16 mouse cellular contexts compared by ENCODE assay signal in the genomic region with DNA sequence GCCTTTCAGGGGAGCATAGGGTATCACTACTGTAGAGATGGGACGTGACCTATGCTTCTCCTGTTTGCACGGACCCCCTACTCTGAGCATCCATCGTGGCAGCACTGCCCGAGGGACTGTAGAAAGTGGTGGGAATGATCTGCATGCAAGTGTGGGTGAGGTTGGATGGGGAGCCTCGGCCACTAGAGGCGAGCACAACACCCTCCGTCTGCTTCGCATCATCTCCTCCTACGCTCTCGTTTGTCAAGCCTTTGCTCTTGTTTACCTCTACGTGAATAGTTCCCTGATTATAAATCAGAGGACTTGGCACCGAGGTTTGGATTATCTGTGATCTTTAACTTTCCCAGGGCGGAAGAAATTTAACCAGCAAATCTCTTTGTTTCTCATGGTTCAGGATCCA.
DNase-seq lines count a peak whose midpoint lies in the region; ATAC-seq lines count a peak whose summit lies in the region.
"Had no signal": no experiment of that assay in that cellular context is flagged by ENCODE, and none has a peak within 500 bp of the region (broad histone marks: within the 10 kb centered on the region; RNA-seq: fewer than 3 reads in every experiment).

No protein-coding gene starts in this region.

- no peak overlapping the region for H3K4me2 ChIP-seq in kidney, embryonic 16.5 days (replicated peaks; ENCODE audit: low read depth, low read length)
- H3K4me2 ChIP-seq in embryonic facial prominence, embryonic 13.5 days, result no peak overlapping the region
- no peak overlapping the region for H3K4me2 ChIP-seq in intestine, embryonic 14.5 days (ENCODE audit: low read length)
- H3K4me2 ChIP-seq in lung, embryonic 16.5 days (ENCODE audit: low read depth, low read length), result no peak overlapping the region
- H3K4me2 ChIP-seq: forebrain, embryonic 12.5 days had no signal

- no peaks in the 10 kb centered on the region for H3K36me3 ChIP-seq in kidney, embryonic 16.5 days (ENCODE audit: insufficient read depth, low read length)
- H3K36me3 ChIP-seq in embryonic facial prominence, embryonic 13.5 days, result no peaks in the 10 kb centered on the region
- no peaks in the 10 kb centered on the region for H3K36me3 ChIP-seq in intestine, embryonic 14.5 days (ENCODE audit: control insufficient read depth, insufficient read depth, low read length)
- H3K36me3 ChIP-seq in lung, embryonic 16.5 days (ENCODE audit: control insufficient read depth, insufficient read depth, low read length), result no peaks in the 10 kb centered on the region
- H3K36me3 ChIP-seq: forebrain, embryonic 12.5 days had no signal

- no peak for ATAC-seq in kidney, embryonic 16.5 days (ENCODE audit: low FRiP score, low TSS enrichment)
- no peak for ATAC-seq in embryonic facial prominence, embryonic 13.5 days (ENCODE audit: insufficient number of reproducible peaks, insufficient read depth, low FRiP score, low TSS enrichment, low read depth)
- peak; percentile 52 for ATAC-seq in intestine, embryonic 14.5 days (replicated peaks; ENCODE audit: low FRiP score, low TSS enrichment, low read depth)
- peak; percentile 35 for ATAC-seq in lung, embryonic 16.5 days (ENCODE audit: low read depth)
- ATAC-seq: liver, postnatal 0 days had no signal

- no peak for DNase-seq in kidney, adult 11 months
- DNase-seq in intestine, embryonic 14.5 days (ENCODE audit: low spot score), result peak; percentile 66
- no peak for DNase-seq in cerebellum, adult 9-11 months
- no peak for DNase-seq in left cerebral cortex, adult 11 months (ENCODE audit: low spot score)
- DNase-seq in frontal cortex, postnatal 14 days (ENCODE audit: low spot score in 2 of 2), result no peak
- DNase-seq: adrenal gland, postnatal 25 days; cerebellum, adult 9-10 months; heart, postnatal 10 days; layer of hippocampus, postnatal 36 days; liver, postnatal 0 days; thymus, postnatal 36 days had no signal

- WGBS in kidney, embryonic 16.5 days, result 27% methylated on average over 13 of the region's 13 CpGs
- WGBS in embryonic facial prominence, embryonic 13.5 days, result 30% methylated on average over 13 of the region's 13 CpGs
- WGBS in intestine, embryonic 14.5 days, result 32% methylated on average over 13 of the region's 13 CpGs
- WGBS in lung, embryonic 16.5 days, result 46% methylated on average over 13 of the region's 13 CpGs

- H3K4me3 ChIP-seq in kidney, embryonic 16.5 days (ENCODE audit: low read length), result no peak overlapping the region
- no peak overlapping the region for H3K4me3 ChIP-seq in embryonic facial prominence, embryonic 13.5 days
- no peak overlapping the region for H3K4me3 ChIP-seq in intestine, embryonic 14.5 days (ENCODE audit: low read depth, low read length)
- H3K4me3 ChIP-seq in lung, embryonic 16.5 days (ENCODE audit: low read length), result no peak overlapping the region
- H3K4me3 ChIP-seq: forebrain, embryonic 12.5 days; heart, adult 2 months had no signal

- H3K4me1 ChIP-seq in kidney, embryonic 16.5 days (ENCODE audit: insufficient read depth, low read length), result peaks cover 46% of the 10 kb centered on the region
- H3K4me1 ChIP-seq in embryonic facial prominence, embryonic 13.5 days, result peaks cover 74% of the 10 kb centered on the region
- peaks cover 34% of the 10 kb centered on the region for H3K4me1 ChIP-seq in intestine, embryonic 14.5 days (replicated peaks; ENCODE audit: control insufficient read depth, insufficient read depth, low read length)
- H3K4me1 ChIP-seq in lung, embryonic 16.5 days (replicated peaks; ENCODE audit: control insufficient read depth, insufficient read depth, low read length), result peaks cover 46% of the 10 kb centered on the region

- no peaks in the 10 kb centered on the region for H3K27me3 ChIP-seq in kidney, embryonic 16.5 days (ENCODE audit: insufficient read depth, low read length)
- H3K27me3 ChIP-seq in embryonic facial prominence, embryonic 13.5 days, result no peaks in the 10 kb centered on the region
- no peaks in the 10 kb centered on the region for H3K27me3 ChIP-seq in intestine, embryonic 14.5 days (replicated peaks; ENCODE audit: control insufficient read depth, insufficient read depth, low read length)
- H3K27me3 ChIP-seq in lung, embryonic 16.5 days (ENCODE audit: control insufficient read depth, insufficient read depth, low read depth, low read length), result no peaks in the 10 kb centered on the region

- peaks cover 5% of the 10 kb centered on the region; the same call in 1 of the 2 replicates for H3K9me3 ChIP-seq in kidney, embryonic 16.5 days (ENCODE audit: low read length)
- H3K9me3 ChIP-seq in embryonic facial prominence, embryonic 13.5 days, result no peaks in the 10 kb centered on the region
- H3K9me3 ChIP-seq in intestine, embryonic 14.5 days (ENCODE audit: control insufficient read depth, low read length), result 0 out of 2 replicates have a peak, but pooled peaks cover 4% of the 10 kb centered on the region
- no peaks in the 10 kb centered on the region for H3K9me3 ChIP-seq in lung, embryonic 16.5 days (ENCODE audit: control insufficient read depth, low read length)

- no peak overlapping the region for H3K9ac ChIP-seq in kidney, embryonic 16.5 days (replicated peaks; ENCODE audit: low read length)
- no peak overlapping the region for H3K9ac ChIP-seq in embryonic facial prominence, embryonic 13.5 days
- H3K9ac ChIP-seq in intestine, embryonic 14.5 days (ENCODE audit: low read length), result no peak overlapping the region
- no peak overlapping the region for H3K9ac ChIP-seq in lung, embryonic 16.5 days (ENCODE audit: low read length)
- H3K9ac ChIP-seq: forebrain, embryonic 12.5 days; liver, postnatal 0 days had no signal

- H3K27ac ChIP-seq in kidney, embryonic 16.5 days (ENCODE audit: low read length), result peak overlapping the region; percentile 44; the same call in 1 of the 2 replicates
- H3K27ac ChIP-seq in embryonic facial prominence, embryonic 13.5 days, result peak overlapping the region; percentile 90
- H3K27ac ChIP-seq in intestine, embryonic 14.5 days (ENCODE audit: low read depth), result peak overlapping the region; percentile 62; the same call in 1 of the 2 replicates
- H3K27ac ChIP-seq in lung, embryonic 16.5 days (ENCODE audit: low read length), result peak overlapping the region; percentile 7; the same call in 1 of the 2 replicates
- H3K27ac ChIP-seq: heart, adult 2 months had no signal

Comparison
In these comparisons a context has a peak if more than half of its experiments do, and no peak if none do; other contexts are left out.
1. ATAC-seq: peak in intestine, embryonic 14.5 days (single experiment) and lung, embryonic 16.5 days (single experiment); none in kidney, embryonic 16.5 days (single experiment) and embryonic facial prominence, embryonic 13.5 days (single experiment).
2. H3K27ac ChIP-seq: peak in every context shown above with its lines; median percentile 90 in embryonic facial prominence, embryonic 13.5 days; 62 in intestine, embryonic 14.5 days; 44 in kidney, embryonic 16.5 days; 7 in lung, embryonic 16.5 days.